Mouse (Mus musculus): ENCODE results near the gene Chil5.
A peak's percentile ranks its signal among the peaks of the same experiment; 100 is the strongest.
"Not testable (repeated sequence)": the region's sequence is repeated elsewhere in the genome, so short reads cannot be mapped to it uniquely, and the experiment has no call there.

Gene Chil5

GRCm38 (mm10) chr3:106032781-106033180 lies at the start of gene Chil5:
Chil5 (minus strand) TSS chr3:106032814.
- DNase-seq (ENCODE audit: inconsistent ontology term), result no peak

- DNase-seq (ENCODE audit: inconsistent ontology term), result no peak
Observed at GRCm38 (mm10) chr3:106074824-106075223, 42.2 kb upstream of the Chil5 start.

DNA sequence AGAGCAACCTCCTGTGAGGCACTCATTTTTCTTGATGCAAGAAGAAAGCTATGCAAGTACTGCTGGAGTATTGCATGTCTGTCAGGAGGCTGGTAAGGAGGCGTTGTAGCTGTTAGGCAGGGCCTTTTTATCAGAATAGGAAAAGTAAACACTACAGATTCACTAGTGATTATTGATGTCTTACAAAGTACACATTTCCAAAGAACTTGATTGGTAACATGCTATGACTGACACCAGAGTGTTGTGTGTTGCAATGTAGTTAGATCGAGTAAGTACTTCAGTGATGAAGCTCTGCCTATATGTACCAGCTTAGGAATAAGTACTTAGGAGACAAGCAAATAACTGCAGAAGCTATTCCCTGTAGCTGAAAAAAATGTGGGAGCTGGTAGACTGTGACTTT lies 38.4 kb upstream of the Chil5 start:
- DNase-seq (ENCODE audit: inconsistent ontology term), result no peak

GRCm38 (mm10) chr3:106067707-106068106 lies 35.1 kb upstream of the Chil5 start:
- DNase-seq (ENCODE audit: inconsistent ontology term), result not testable (repeated sequence)

GRCm38 (mm10) chr3:106057966-106058365 lies 25.4 kb upstream of the Chil5 start:
- DNase-seq (ENCODE audit: inconsistent ontology term), result no peak

- no peak for DNase-seq (ENCODE audit: inconsistent ontology term)
Observed at GRCm38 (mm10) chr3:106051896-106052295, 19.3 kb upstream of the Chil5 start.

DNA sequence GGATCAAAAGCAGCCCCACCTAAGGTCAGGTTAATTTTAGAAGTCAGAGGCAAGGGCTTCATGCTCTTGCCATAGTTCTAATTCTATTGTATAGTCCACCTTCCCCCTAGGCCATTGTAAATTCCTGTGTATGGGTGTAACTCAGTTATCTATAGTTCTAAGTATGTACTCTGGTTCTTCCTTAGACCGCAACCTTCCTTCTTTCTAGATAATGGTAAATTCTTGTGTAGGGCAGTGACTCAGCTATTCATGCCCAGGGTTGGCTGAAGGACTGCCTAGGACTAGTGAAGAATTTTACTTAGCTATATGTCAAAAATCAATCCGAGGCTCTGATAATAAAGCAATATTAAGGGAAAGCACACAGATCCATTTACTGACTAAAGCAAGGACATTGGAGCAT lies 7.7 kb upstream of the Chil5 start:
- DNase-seq (ENCODE audit: inconsistent ontology term), result no peak

DNA sequence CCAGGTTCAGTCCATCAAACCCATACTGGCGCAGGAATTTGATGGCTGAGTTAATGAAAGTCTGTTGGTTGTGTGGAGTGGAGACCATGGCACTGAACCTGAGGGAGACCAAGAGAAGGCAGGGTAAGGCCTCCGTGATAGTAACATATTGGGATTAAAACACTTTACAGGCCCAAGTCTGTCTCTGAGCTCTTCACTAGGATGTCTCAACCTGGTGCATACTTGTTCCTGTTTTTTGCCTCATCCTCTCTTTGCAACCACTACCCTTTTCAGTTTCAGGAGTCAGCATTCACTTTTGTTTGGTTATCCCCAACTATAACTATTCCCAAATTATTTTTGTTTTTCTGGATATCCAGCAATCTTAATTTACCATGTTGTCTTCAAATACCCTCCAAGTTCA lies 8.5 kb downstream of the Chil5 start:
- DNase-seq (ENCODE audit: inconsistent ontology term), result no peak

- peak; percentile 6 for DNase-seq (ENCODE audit: inconsistent ontology term)
Observed at GRCm38 (mm10) chr3:106021840-106022239, 10.8 kb downstream of the Chil5 start.

DNA sequence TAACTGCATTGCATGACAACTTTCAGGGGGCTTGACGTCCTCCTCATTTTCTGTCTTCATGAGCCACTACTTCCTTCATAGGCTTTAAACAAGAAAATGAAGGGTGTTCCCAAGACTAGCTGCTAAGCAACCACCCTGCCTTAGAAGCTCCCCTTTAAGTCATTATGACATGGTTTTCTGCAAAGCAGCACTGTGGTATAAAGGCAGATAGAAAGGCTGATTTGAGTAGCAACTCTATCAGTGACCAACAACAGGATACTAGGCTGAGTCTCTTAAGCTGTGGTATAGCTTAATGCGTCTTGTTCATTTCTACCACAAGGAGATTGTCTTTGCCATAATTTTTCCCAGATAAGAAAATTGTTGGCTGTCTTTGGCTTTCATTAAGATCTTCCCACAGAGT lies 18.1 kb downstream of the Chil5 start, which contains the start of gene Pifo:
Pifo (minus strand) TSS at position 101 of the 400 bp plus-strand sequence.
- no peak for DNase-seq (ENCODE audit: inconsistent ontology term)

DNA sequence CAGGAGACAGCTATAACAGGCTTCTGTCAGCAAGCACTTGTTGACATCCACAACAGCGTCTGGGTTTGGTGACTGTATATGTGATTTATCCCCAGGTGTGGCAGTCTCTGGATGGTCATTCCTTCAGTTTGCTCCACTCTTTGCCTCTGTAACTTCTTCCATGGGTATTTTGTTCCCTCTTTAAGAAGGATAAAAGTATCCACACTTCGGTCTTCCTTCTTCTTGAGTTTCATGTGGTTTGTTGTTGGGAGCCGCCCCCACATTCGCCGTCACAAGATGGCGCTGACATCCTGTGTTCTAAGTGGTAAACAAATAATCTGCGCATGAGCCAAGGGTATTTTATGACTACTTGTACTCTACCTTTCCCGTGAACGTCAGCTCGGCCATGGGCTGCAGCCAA lies 29.3 kb downstream of the Chil5 start:
- DNase-seq (ENCODE audit: inconsistent ontology term), result not testable (repeated sequence)

DNA sequence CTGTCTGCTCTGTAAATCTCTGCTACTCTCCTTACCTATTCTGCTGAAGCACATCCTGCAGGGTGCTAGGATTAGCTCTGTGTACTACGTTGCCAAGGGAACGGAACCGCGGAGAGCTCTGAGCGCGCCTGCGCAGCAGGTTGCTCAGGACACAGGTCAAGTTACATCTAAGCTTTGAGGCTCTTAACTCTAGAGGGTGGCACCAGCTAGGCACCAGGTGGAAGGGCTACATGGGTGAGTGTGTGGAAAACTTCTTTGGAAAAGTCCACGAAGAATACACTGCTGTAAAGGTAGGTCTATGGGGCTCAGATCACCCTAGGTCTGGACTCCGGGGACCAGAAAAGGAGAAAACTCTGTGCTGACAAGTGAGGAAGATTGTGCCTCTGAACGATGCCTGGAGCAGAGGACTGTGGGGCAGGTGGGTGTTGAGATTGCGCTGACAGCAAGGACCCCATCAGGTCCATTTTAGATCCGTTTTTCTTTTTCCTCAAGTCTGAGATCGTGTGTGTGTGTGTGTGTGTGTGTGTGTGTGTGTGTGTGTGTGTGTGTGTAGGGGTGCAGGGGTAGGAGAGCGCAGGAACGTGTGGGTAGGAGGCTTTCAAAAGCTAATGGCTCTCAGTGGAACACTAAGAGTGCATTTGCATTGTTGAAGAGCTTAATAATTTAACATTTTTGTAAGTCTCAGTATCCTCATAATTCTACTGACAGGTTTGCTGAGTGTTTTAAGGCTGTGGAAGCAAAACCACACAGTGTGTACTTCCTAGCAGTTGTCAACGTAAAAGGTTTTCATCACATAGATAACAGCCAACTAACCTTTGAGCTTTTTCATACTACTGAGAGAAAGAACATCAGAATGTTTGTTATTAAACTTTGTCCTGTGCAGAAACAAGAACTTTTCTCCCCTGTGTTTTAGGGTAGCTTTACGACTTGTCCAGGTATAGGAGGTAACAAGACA lies 30.9 kb downstream of the Chil5 start:
- DNase-seq (ENCODE audit: inconsistent ontology term), result peak; percentile 45

- DNase-seq (ENCODE audit: inconsistent ontology term), result no peak
Observed at GRCm38 (mm10) chr3:106000707-106001375, 31.8 kb downstream of the Chil5 start.

GRCm38 (mm10) chr3:105994730-105995129 lies 37.9 kb downstream of the Chil5 start:
- no peak for DNase-seq (ENCODE audit: inconsistent ontology term)

- peak; percentile 25 for DNase-seq (ENCODE audit: inconsistent ontology term)
Observed at GRCm38 (mm10) chr3:105991653-105992283, 40.8 kb downstream of the Chil5 start.

DNA sequence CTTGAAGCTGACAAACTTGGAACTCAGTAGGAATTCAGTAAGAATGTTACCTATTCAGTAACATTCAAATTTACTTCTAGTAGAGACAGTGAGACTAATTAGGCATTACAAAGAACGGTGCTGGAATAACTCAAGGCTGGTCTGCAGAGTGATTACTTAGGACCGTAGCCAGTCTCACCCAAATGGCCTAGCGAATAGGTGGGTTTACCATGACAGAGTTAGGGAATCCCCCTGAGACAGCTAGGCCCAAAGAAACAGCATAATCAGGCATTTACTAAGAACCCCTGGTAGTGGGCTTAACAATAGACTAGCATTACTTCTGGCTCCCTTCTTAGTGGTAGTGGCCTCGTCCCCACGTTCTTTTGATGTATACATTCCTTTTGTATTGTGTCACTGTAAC lies 43.0 kb downstream of the Chil5 start:
- not testable (repeated sequence) for DNase-seq (ENCODE audit: inconsistent ontology term)

- DNase-seq (ENCODE audit: inconsistent ontology term), result no peak
Observed at GRCm38 (mm10) chr3:105974174-105974573, 58.4 kb downstream of the Chil5 start.

GRCm38 (mm10) chr3:105973411-105973810 lies 59.2 kb downstream of the Chil5 start, which contains the start of gene Ovgp1:
Ovgp1 (plus strand) TSS chr3:105973711.
- no peak for DNase-seq (ENCODE audit: inconsistent ontology term)

- DNase-seq (ENCODE audit: inconsistent ontology term), result no peak
Observed at GRCm38 (mm10) chr3:105971831-105972446, 60.7 kb downstream of the Chil5 start.

Data from Muller cell, postnatal 12 days (primary cell).